Mouse (Mus musculus): ENCODE measurements around the gene Pramel1.
"Not testable (repeated sequence)": the region's sequence is repeated elsewhere in the genome, so short reads cannot be mapped to it uniquely, and the experiment has no call there.

DNA sequence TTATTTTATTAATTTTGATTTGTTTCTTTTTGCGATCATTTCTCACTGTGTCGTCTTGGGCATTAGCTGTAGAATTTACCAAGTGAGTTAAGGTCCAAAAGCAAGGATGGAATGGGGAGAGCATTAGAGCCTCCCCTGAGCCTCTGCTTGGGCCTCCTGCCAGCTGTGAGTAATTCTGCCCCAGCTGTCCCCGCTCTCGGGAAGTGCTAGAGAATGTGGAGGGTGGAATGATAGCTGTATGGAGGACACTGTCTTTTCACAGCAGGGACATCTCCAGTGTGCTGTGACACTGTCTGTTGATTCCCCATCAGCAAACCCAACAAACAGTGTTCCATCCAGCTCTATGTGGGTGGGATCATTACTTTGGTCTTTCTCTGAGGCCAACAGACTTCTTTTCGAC, 32.5 kb downstream of the Pramel1 start:
- not testable (repeated sequence) for TF ChIP-seq CTCF, EP300 (IDR thresholded peaks at IDR 0.05)
